Mouse (Mus musculus): ENCODE measurements around the gene Vgll2.

GRCm38 (mm10) chr10:52029421-52030080, 7.2 kb downstream of the Vgll2 start:
- no peak for TF ChIP-seq CTCF (IDR thresholded peaks at IDR 0.05; ENCODE audit: low read depth)
- no peak for TF ChIP-seq EP300 (IDR thresholded peaks at IDR 0.05; ENCODE audit: low read depth)

Measured in liver, postnatal 0 days (tissue).